Mouse (Mus musculus) activated CD4-positive, CD25-positive, alpha-beta regulatory T cell, adult 4 months (primary cell): Measurements from ENCODE around the gene Ppp2r2c. TPM values are rescaled to one million over a fixed set of nuclear protein-coding genes. Genes with fewer than 3 reads are reported as not detected.

Source experiments
- ATAC-seq: one replicate; pipeline ENCODE4 v1.8.0; 2017
- polyA plus RNA-seq, 2 experiments: library from polyadenylated mRNA; unstranded; fragments of 100-300 nt; shearing (Covaris generic); gene quantifications; one replicate each; pipeline ENCODE4 v1.2.1; 2017

Ppp2r2c gene
- polyA plus RNA-seq, result not detected

DNA sequence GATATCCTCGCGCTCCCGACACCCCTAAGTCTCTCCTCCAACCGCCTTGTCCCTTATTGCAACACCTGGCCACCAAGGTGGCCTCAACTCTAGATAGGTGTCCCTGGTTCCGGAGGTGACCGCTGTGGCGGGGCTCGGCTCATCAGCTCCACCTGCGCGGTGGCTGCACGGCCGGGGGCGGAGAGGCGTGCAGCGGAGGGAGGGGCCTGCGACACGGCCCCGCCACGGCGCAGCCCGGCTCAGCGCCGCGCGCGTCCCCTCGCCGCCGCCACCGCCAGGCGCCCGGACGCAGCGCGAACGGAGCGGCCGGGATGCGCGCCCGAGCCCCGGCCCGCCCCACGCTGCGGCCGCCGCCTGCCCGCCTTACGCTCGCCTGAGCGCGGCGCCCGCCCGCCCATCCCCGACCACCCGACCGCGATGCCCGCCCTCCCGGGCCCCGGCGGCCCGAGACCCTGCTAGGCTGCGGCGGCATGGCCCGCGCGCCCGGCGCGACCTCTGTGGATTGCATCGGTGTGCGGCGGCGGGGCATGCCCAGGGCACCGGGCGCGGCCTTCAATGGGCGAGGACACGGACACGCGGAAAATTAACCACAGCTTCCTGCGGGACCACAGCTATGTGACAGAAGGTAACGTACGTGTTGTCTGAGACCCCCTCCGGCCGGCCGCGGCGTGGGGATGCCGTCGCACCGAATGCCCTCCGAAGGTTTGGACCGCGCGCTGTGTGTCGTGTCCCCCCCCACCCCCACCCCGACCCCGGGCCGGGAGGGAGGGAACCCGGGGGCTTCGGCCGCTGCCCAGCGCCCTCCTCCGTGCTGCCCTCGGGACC lies at the start of gene Ppp2r2c:
Gene Ppp2r2c (plus strand): TSS at position 248 of the 825 bp plus-strand sequence.
- no peak for ATAC-seq

DNA sequence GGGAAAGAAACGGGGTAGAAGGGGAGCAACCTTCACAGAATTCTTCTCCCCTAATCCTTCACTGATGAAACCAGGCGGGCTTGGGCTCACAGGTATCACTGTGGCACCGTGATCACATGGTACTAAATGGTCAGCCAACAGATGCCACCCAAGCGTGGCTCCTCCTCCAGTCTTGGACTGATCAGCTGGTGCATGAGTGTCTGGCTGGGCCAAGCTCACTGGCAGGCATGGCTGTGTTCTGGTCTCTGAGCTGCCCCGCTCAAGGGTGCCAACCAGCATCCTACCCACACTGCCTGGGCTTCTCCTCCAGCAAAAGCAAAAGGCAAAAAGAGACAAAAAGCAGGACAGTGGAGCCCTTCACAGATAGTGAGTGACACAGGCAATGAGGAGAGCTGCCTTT lies 48.6 kb upstream of the Ppp2r2c start:
- no peak for ATAC-seq

DNA sequence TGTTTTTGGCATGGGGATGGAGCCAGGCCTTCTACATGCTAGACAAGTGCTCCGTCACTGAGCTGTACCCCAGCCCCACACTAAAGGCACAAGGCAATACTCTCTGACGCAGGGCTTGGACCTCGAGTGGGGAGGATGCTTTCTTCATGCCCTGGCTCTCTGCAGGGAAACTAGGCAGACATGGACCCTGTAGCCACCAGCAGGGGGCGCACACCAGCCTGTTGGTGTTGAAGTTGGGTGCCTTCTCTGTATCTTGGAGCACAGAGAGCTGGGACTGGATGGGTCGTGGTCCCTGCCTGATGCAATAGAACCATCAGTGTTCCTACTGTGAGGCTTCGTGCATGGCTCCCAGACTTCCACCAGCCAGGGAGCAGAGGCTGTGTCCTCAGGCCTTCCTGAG lies 48.2 kb upstream of the Ppp2r2c start:
- ATAC-seq, result no peak

DNA sequence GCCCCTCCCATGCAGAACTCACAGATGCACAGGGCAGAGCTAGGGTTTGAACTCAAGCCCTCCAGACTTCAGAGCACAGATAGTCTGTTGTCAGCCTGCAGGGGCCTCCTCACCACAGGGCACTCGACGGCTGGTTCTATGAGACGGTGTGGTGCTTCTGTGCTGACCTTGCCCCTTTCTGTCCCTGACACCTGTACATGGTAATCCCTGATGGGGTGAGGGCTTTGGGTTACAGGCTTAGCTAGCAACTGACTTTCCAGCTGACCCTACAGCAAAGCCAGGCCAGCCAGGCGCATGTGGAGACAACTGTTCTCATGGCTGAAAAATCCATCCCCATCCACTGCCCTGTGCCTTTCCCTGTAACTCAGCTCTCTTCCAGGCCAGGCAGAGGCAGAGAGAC lies 45.4 kb upstream of the Ppp2r2c start:
- ATAC-seq, result no peak

GRCm38 (mm10) chr5:36829098-36829497 lies 39.2 kb upstream of the Ppp2r2c start:
- no peak for ATAC-seq

DNA sequence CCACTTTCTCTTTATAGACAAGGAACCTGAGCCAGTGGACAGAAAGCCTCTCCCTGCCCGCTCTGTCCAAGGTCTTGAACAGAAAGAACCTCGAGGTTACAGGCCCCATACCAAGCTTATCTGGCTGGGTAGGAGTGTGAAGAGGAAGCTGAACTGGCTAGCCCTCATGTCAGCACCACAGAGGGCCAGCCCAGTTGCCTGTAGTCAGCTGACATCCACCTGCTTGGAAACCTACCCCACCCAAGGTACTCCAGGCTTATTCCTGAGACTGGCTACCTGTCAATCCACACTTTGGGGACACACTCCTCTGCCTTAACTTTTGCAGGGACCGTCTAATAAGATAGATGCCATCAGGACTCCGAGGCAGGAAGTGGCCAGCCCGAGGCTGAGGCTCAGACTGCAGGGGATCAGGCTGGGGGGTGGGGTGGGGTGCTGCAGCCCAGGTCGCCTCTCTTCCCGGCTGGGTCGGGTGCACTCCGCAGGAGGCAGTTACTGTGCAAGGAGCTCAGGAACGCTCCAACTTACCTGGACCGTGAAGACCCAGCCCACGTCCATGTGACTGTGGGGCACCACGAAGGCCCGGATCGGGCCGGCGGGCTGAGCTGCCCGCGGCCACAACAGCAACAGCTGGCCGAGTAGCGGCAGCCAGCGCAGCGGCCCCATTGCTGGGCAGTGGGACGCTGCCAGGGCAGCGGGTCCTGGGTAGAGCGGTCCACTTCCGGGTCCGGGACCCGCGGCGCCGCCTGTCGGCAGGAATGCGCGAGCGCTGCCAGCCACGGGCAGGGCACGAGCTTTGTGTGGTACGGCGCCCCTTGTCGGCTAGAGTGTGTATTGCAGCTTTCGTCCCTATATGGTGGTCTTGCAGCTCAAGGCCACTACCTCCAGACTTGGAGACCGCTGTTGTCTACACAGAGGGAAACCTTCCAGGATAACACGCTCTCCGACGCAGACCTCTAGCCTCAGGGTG lies 38.1 kb upstream of the Ppp2r2c start, which contains the start of gene Man2b2:
Gene Man2b2 (minus strand): TSS at position 741 of the 967 bp plus-strand sequence.
- ATAC-seq, result peak; percentile 90

DNA sequence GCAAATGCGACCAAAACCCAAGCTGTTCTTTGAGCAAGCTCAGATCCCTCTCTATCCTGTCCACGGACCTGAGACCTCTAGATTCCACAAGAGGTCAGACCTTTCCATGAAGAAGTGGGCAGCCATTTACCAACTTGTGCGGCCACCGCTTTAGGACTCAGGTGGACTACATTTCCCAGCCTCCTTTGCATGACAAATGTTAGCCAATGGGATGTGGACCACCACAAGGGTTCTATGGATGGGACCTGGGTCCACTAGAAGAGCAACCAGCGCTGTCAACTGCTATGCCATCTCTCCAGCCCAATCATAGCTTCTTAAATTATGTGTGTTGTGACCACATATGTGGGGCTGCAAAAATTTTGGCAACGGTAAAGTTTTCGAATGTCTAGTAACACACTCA lies 37.0 kb upstream of the Ppp2r2c start:
- ATAC-seq, result no peak

GRCm38 (mm10) chr5:36835933-36836332 lies 32.4 kb upstream of the Ppp2r2c start:
- peak; percentile 61 for ATAC-seq

GRCm38 (mm10) chr5:36839032-36839431 lies 29.3 kb upstream of the Ppp2r2c start:
- ATAC-seq, result no peak

GRCm38 (mm10) chr5:36839602-36840001 lies 28.7 kb upstream of the Ppp2r2c start:
- ATAC-seq, result no peak

DNA sequence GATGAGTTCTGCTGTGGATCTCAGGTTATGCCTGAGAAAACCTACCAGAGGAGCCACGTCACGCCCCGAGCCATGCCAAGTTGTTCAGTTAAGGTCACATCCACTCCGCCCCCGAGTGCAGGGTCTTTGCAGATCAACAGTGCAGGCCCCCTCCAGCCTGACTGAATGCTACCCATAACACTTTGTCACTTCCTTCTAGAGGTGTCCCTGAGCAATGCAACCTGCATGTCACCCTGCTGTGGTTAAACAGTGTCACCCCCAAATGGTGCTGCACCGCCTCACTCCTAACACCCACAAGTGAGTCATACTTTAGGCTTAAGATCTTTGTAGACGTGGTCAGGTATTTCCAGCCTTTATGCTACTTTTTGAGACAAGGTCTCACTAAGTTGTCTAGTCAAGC lies 28.2 kb upstream of the Ppp2r2c start:
- ATAC-seq, result no peak

DNA sequence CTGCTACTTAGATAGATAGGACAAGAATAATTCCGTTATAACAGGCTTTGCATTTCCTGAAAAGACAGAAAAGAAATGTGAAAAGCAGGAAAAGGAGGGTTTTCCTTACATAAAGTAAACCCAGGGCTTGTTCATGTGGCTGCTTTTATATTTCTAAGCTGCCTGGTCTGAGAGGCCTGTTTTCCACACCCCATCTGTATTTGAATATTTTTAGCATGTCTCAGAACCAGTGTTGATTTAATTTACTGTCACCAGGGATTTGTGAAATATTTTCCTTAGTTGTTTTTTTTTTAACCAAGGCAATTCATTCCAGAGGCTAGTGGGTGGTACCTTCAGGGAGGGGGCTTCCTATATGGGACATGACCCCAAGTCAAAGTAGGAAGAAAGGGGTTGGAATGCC lies 26.6 kb upstream of the Ppp2r2c start:
- no peak for ATAC-seq

DNA sequence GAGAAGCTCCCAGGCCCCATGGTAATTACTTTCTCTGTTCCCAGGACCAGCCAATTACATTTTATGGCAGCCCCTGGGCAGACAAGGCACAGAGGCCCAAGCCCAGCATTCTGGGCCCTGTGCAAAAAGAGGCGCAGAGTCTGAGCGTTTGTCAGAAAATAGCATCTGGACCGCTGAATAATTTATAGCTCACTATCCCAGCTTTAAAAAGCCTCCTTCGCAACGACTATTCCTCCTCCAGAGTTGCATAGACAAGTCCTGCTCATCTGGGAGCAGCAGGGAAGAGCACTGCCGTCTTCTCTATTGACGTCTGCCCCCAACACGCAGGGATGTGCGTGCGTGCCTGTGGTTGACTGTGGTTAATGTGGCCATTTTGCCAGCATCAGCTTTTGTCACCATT lies 23.8 kb upstream of the Ppp2r2c start:
- no peak for ATAC-seq

GRCm38 (mm10) chr5:36851572-36851971 lies 16.7 kb upstream of the Ppp2r2c start:
- ATAC-seq, result no peak

DNA sequence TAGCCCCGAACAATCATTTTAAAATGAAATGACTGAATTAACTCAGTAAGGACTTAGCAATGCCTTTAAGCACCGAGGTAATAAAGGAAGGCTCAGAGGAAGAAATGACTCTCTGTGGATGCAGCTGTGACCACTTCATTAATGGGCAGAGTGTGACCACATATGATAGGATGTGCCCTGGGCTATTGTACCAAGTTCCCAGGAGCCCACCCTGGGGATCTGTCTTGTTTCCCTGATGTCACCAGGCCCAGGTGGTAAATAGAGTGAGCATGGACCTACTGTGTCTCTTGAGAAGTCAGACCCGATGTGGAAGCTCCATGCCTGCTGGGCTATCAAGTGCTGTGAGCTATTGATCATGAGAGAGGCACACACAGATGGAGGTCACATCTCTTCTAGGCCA lies 13.1 kb upstream of the Ppp2r2c start:
- no peak for ATAC-seq

DNA sequence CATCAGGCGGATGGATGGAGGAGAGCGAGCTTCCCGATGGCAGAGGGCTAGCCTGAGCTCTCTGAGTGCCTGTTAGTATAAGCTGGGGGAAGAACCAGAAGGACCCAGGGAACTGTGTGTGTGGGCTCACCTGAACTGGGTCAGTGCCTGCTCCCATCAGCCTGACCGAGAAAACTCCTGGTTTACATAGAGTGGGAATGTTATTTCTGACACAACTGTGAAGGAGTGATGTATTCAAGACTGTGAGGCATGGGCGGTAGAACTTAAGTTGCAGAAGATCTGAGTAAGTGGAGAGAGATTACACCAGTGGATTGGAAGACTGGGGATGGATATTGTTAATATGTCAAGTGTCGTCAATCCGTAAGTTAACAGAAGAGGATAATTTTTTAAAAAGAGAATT lies 11.8 kb upstream of the Ppp2r2c start:
- no peak for ATAC-seq

- ATAC-seq, result no peak
These were observed 10.8 kb upstream of the Ppp2r2c start for GRCm38 (mm10) chr5:36857546-36857945.

- no peak for ATAC-seq
These were observed 7.2 kb upstream of the Ppp2r2c start for GRCm38 (mm10) chr5:36861084-36861483.

- no peak for ATAC-seq
These were observed 1.5 kb upstream of the Ppp2r2c start for GRCm38 (mm10) chr5:36866701-36867250.

DNA sequence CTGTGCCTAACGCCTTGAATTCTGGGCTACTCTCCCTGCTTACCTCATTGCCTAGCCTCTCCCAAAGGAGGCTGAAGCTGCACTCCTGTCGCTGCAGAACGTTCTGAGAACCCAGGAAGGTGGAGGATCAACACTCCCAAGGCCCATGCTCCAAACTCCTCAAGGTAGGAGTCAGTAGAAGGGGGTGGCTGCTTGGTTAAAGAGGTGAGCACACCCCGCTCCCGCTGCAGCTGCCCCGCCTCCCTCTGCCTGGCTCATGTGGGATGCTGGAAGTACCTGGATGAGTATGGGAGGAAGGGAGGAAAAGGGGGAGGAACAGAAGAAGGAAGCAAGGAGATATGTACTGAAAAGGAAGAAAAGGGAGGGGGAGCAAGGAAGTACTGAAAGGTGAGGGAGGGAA lies 752 bp upstream of the Ppp2r2c start:
- no peak for ATAC-seq

DNA sequence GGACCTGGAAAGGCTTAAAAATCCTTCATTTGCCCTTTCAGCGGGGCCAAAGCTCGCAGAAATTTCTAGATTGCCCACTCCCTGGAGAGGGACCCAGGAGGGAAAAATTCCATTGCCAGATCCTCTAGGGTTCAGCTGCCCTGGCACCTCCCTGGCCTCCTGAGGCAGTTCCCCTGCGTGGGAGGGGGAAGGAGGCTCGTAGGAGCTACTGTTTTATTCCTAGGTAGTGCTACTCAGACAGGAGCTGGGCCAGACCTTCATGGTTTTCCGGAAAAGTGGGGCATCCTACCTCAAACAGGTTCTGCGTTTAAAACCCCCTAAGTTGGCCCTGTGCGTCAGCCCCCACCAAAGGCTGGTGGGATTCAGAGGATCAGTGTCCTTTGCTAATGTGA lies 869 bp downstream of the Ppp2r2c start:
- no peak for ATAC-seq

DNA sequence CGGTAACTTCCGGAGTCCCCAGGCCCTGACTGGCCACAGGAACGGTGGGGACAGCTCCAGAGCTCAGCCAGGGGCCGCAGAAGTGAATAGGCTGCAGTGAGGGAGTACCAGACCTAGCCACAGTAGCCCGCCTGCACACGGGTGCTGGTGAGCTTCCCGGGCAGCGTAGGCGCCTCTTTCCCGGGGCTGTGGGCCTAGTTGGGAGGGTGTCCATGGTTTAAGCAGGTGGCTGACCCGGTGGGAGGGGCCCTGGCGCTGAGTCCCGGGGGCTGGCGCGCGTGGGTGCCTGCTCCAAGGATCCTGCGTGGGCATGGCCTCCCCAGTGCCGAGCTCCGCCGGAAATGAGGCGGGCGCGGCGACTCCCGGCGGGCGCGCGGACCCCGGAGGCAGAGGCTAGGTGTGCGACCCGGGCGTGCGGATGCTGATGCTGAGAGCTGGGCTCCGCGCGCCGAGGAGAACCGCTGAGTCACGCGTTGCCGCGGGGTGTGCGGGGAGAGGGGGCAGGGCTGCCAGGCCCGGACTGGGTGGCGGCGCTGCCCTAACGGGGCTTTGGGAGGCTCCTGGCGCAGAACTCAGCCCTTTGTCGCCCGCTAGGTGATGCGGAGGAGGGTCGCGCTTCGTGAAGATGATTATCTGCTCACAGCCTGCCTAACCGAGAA lies 1.4 kb downstream of the Ppp2r2c start:
- ATAC-seq, result no peak

- ATAC-seq, result no peak
These were observed 2.6 kb downstream of the Ppp2r2c start for GRCm38 (mm10) chr5:36870916-36871315.
